Mouse (Mus musculus): ENCODE measurements around the gene Gm28035. TPM values are rescaled to one million over a fixed set of nuclear protein-coding genes. Genes with fewer than 3 reads are reported as not detected.

Gene Gm28035
- polyA plus RNA-seq (2012; ENCODE audit: insufficient read depth, low replicate concordance), result 3.3 and 6.4 TPM in 2 replicates

DNA sequence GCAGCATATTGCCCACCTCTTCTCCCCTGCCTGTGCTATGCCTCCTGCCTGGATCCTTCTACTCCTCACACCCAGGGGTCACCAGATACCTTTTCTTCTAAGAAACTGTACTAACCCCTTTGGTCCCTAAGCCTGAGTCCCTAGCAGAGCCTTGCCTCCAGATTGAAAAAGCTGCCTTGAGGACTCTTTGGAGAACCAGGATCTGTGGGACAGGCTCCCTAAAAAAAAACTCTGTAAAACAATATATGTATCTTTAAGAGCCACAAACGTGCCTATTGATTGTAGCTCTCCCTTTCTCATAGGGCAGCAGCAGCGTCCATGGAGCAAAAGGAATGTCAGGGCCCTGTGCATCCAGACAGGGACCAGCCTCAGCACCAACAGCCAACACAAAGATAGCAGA, at the start of gene Gm28035:
Gm28035 (plus strand) TSS at position 301 of the 400 bp plus-strand sequence.
- TF ChIP-seq GATA1 (IDR thresholded peaks at IDR 0.05; ENCODE audit: borderline replicate concordance, low read length), result no peak
- no peak for TF ChIP-seq FLI1 (IDR thresholded peaks at IDR 0.05; ENCODE audit: low read length)
- Histone ChIP-seq H3K27me3 (replicated peaks) (no peaks in the 10 kb centered on the region), H3K4me1 (peaks cover 85% of the 10 kb centered on the region), H3K9me3 (no peaks in the 10 kb centered on the region), H3K4me3 (replicated peaks) (peak within 1 kb of the TSS; percentile 96), H3K36me3 (replicated peaks; ENCODE audit: low read length) (peaks cover 52% of the 10 kb centered on the region)

DNA sequence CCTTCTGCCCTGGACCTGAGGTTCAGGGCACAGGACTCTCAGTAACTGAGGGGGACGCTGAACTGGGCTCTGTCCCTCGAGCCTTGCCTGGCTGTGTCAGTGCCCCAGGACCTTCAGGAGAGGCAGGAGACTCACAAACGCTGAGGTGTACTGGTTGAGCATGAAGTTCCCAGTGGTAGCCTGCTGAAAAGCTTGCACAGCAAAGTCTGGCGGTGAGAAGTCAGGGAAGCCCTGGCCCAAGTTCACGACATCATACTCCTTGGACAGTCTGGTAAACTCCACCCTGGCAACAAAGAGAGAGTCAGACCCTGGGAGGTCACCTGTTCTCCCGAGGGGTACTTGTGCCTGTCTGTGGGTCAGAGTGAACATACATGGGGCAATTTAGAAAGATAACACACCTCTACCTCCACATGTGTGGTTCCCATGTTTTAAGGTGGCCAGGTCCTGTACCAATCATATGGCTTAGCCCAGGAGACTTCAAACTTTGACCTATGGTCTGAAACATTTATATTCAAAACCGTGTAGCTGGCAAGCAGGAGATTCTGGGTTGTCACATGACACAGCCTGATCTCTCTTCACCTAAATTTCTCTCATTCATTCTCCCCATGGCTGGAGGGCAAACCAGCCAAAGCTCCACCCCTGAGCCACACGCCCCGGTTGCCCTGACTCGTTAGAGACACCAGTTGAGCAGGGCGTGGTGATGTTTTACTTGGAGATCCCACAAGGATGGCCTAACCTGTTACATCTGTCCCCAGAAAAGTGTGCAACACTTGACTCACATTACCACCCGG, 48.4 kb upstream of the Gm28035 start:
- Histone ChIP-seq H3K9me3 (peaks cover 8% of the 10 kb centered on the region), H3K36me3 (replicated peaks; ENCODE audit: low read length) (peaks cover 15% of the 10 kb centered on the region), H3K27me3 (replicated peaks) (peaks cover 3% of the 10 kb centered on the region), H3K4me1 (peaks cover 33% of the 10 kb centered on the region), H3K4me3 (replicated peaks) (no peak overlapping the region)
- TF ChIP-seq GATA1 (IDR thresholded peaks at IDR 0.05; ENCODE audit: borderline replicate concordance, low read length) (no peak), FLI1 (IDR thresholded peaks at IDR 0.05; ENCODE audit: low read length) (no peak)

DNA sequence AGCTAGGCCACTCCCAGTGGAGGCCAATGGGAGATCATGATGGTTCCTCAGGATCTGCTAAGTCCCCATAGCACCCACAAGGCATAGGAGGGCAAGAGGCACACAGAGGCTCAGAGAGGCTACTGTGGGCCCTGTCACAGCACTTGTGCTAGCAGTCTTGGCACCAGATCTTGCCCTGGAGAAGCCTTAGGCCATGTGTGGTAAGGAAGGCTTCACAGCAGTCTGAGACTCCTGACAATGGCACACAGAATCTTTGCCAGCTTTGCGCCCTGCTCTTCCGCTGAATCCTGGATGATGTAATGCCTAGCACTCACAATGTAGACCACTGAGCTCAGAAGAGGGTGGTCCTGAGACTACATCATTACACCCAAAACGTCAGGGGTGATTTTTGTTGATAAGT, 45.7 kb upstream of the Gm28035 start:
- no peak for TF ChIP-seq FLI1 (IDR thresholded peaks at IDR 0.05; ENCODE audit: low read length)
- Histone ChIP-seq H3K27me3 (replicated peaks) (peaks cover 3% of the 10 kb centered on the region), H3K9me3 (peaks cover 8% of the 10 kb centered on the region), H3K36me3 (replicated peaks; ENCODE audit: low read length) (peaks cover 12% of the 10 kb centered on the region), H3K4me1 (peaks cover 35% of the 10 kb centered on the region), H3K4me3 (replicated peaks) (no peak overlapping the region)

DNA sequence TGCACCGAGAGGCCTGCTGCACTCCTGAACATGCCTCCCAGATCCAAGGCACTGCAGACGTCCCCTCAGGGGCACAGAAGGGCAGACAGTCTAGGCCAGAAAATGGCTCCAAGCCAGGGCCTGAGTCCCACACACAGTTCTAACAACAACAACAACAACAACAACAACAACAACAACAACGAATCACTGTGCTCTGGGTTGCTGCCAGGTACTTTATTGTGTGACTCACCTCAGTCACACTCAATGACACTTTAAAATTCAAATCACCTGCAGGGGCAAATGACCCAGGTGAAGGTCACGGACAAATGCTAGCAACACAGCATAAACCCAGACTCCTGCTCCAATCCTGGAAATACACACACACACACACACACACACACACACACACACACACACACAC, 42.3 kb upstream of the Gm28035 start:
- TF ChIP-seq GATA1 (IDR thresholded peaks at IDR 0.05; ENCODE audit: borderline replicate concordance, low read length) (no peak), FLI1 (IDR thresholded peaks at IDR 0.05; ENCODE audit: low read length) (no peak)

DNA sequence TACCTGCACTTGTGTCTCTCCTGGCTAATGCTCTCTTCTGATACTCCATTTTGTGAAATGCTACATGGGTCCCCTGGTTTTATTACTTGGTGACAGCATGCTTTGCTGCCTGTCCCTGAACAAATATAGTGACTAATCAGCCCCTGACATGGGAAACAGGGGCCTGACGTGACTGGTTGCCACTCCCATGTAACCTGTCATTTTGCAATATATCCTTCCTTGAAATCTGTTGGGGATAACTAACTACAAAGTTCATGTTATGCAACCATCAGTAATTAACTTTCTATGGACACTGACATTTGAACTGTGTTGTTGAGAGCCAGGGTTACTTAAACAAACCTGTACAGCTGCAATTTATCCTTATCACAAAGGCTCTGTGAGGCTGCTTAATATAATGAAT, 40.4 kb upstream of the Gm28035 start:
- Histone ChIP-seq H3K27me3 (replicated peaks) (no peaks in the 10 kb centered on the region), H3K9me3 (no peaks in the 10 kb centered on the region), H3K4me1 (peaks cover 52% of the 10 kb centered on the region), H3K4me3 (replicated peaks) (no peak overlapping the region), H3K36me3 (replicated peaks; ENCODE audit: low read length) (no peaks in the 10 kb centered on the region)
- TF ChIP-seq FLI1 (IDR thresholded peaks at IDR 0.05; ENCODE audit: low read length) (no peak), GATA1 (IDR thresholded peaks at IDR 0.05; ENCODE audit: borderline replicate concordance, low read length) (no peak)

More for the DNA sequence above, 42.3 kb upstream of the Gm28035 start:
- no peaks in the 10 kb centered on the region for H3K27me3 ChIP-seq (replicated peaks)
- no peaks in the 10 kb centered on the region for H3K9me3 ChIP-seq
- no peak overlapping the region for H3K4me3 ChIP-seq (replicated peaks)
- no peaks in the 10 kb centered on the region for H3K36me3 ChIP-seq (replicated peaks; ENCODE audit: low read length)
- peaks cover 41% of the 10 kb centered on the region for H3K4me1 ChIP-seq

GRCm38 (mm10) chr2:30200388-30200925, 39.9 kb upstream of the Gm28035 start:
- Histone ChIP-seq H3K4me3 (replicated peaks) (no peak overlapping the region), H3K9me3 (no peaks in the 10 kb centered on the region), H3K4me1 (peaks cover 57% of the 10 kb centered on the region), H3K27me3 (replicated peaks) (no peaks in the 10 kb centered on the region), H3K36me3 (replicated peaks; ENCODE audit: low read length) (no peaks in the 10 kb centered on the region)
- TF ChIP-seq GATA1 (IDR thresholded peaks at IDR 0.05; ENCODE audit: borderline replicate concordance, low read length) (no peak), FLI1 (IDR thresholded peaks at IDR 0.05; ENCODE audit: low read length) (no peak)

DNA sequence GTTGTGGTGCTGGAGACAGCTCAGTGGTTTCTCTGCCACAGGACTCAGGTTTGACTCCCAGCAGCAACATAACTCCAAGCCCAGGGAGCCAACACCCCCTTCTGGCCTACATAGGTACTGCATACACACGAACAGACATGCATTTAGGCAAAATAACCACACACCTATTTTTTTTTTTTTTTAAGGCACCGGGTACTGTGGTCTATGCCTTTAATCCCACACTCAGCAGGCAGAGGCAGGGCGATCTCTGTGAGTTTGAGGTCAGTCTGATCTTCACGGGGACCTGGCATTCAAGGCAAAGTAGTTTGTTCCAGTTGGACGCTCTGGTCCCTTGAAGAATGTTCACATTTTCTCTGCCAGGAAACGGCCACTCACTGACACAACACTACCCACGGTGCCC, 36.9 kb upstream of the Gm28035 start:
- TF ChIP-seq GATA1 (IDR thresholded peaks at IDR 0.05; ENCODE audit: borderline replicate concordance, low read length) (no peak), FLI1 (IDR thresholded peaks at IDR 0.05; ENCODE audit: low read length) (no peak)
- peaks cover 64% of the 10 kb centered on the region for H3K4me1 ChIP-seq
- no peaks in the 10 kb centered on the region for H3K9me3 ChIP-seq
- H3K4me3 ChIP-seq (replicated peaks), result no peak overlapping the region
- peaks cover 9% of the 10 kb centered on the region for H3K27me3 ChIP-seq (replicated peaks)
- H3K36me3 ChIP-seq (replicated peaks; ENCODE audit: low read length), result no peaks in the 10 kb centered on the region

DNA sequence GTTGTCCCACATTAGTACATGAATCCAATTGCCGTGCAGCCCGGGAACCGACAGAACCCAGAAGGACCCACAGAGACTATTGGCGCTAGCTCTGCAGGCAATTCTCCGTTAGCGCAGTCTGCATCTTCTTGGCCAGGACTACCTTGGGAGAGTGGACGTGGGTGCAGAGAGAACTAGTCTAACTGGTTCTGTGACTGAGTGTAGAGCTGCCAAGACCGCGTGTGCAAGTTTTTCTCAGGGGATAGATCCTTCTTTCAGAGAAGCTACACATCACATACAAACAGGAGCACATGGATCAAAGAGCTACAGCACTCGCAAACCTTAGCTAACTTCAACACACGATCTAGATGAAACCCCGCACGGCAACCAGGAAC, 35.1 kb upstream of the Gm28035 start:
- H3K4me1 ChIP-seq, result peaks cover 54% of the 10 kb centered on the region
- H3K9me3 ChIP-seq, result no peaks in the 10 kb centered on the region
- H3K27me3 ChIP-seq (replicated peaks), result peaks cover 11% of the 10 kb centered on the region
- H3K36me3 ChIP-seq (replicated peaks; ENCODE audit: low read length), result no peaks in the 10 kb centered on the region
- no peak for TF ChIP-seq GATA1 (IDR thresholded peaks at IDR 0.05; ENCODE audit: borderline replicate concordance, low read length)
- no peak for TF ChIP-seq FLI1 (IDR thresholded peaks at IDR 0.05; ENCODE audit: low read length)
- peak overlapping the region; percentile 98 for H3K4me3 ChIP-seq (replicated peaks)

DNA sequence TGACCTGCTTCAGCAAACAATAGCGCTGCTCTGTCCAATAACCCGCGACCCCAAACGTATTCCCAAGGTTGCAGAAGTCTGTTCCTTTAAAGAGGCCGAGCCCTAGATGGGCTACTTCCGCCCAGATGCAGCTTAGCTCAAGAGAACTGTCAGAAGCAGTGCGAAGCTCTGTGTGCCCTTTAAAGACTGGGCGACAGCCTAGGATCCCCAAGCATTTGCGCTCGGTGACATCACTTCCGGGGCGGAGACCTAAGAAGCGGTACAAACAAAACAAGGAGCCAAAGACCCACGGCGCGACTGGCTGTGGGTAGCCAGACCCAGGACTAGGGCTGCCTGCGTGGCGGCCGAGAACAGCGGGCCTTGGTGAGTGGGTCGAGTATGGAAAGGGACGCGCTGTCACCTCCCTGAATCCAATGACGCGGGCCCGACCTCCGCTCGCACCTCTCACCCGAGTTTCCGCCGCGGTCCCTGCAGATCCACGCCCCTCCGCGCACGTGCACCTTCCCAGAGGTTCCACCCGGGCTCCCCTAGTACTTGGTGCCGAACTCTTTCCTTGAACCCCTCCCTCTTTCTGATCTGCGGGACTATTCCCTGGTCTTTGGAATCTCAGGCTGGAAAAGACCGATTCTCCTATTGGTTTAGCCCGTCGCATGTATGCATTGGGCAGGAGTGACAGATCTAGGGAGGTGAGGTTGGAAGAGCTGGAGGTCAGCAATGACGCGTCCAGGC, 34.6 kb upstream of the Gm28035 start, which contains the start of gene Kyat1:
Kyat1 (minus strand) TSS at position 219 of the 729 bp plus-strand sequence.
- peaks cover 15% of the 10 kb centered on the region for H3K27me3 ChIP-seq (replicated peaks)
- peaks cover 54% of the 10 kb centered on the region for H3K4me1 ChIP-seq
- no peaks in the 10 kb centered on the region for H3K9me3 ChIP-seq
- H3K36me3 ChIP-seq (replicated peaks; ENCODE audit: low read length), result no peaks in the 10 kb centered on the region
- peak within 1 kb of the TSS; percentile 98 for H3K4me3 ChIP-seq (replicated peaks)
- TF ChIP-seq GATA1 (IDR thresholded peaks at IDR 0.05; ENCODE audit: borderline replicate concordance, low read length), result no peak
- TF ChIP-seq FLI1 (IDR thresholded peaks at IDR 0.05; ENCODE audit: low read length), result peak; percentile 21; the same call in 1 of the 2 replicates

DNA sequence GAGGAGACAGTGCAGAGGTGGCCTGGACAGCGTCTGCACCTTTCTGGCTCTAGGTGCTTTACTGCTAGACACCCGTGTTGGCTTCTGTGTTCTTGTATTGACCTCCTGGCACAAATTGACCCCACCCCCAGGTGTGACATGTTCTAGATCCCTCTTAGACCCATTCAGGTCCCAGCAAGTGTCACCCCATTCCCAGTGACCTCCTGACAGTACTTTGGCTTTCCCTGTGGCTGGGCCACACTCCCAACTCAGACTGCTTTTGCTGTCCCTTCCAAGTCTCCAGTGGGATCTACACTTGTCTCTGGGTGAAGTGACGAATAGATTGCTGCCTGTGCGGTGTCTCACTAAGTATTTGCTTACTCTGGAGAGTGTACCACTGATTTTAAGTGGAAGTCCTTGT, 33.0 kb upstream of the Gm28035 start:
- no peak for TF ChIP-seq FLI1 (IDR thresholded peaks at IDR 0.05; ENCODE audit: low read length)
- no peak for TF ChIP-seq GATA1 (IDR thresholded peaks at IDR 0.05; ENCODE audit: borderline replicate concordance, low read length)
- Histone ChIP-seq H3K9me3 (no peaks in the 10 kb centered on the region), H3K4me3 (replicated peaks) (no peak overlapping the region), H3K27me3 (replicated peaks) (peaks cover 17% of the 10 kb centered on the region), H3K36me3 (replicated peaks; ENCODE audit: low read length) (no peaks in the 10 kb centered on the region), H3K4me1 (peaks cover 51% of the 10 kb centered on the region)
